Mouse (Mus musculus): ENCODE results near the gene Rnf19b. TPM values are rescaled to one million over a fixed set of nuclear protein-coding genes. Genes with fewer than 3 reads are reported as not detected.

The Rnf19b gene
- total RNA-seq, 2 experiments from 2014 or later = 60.8 to 63.5 TPM

DNA sequence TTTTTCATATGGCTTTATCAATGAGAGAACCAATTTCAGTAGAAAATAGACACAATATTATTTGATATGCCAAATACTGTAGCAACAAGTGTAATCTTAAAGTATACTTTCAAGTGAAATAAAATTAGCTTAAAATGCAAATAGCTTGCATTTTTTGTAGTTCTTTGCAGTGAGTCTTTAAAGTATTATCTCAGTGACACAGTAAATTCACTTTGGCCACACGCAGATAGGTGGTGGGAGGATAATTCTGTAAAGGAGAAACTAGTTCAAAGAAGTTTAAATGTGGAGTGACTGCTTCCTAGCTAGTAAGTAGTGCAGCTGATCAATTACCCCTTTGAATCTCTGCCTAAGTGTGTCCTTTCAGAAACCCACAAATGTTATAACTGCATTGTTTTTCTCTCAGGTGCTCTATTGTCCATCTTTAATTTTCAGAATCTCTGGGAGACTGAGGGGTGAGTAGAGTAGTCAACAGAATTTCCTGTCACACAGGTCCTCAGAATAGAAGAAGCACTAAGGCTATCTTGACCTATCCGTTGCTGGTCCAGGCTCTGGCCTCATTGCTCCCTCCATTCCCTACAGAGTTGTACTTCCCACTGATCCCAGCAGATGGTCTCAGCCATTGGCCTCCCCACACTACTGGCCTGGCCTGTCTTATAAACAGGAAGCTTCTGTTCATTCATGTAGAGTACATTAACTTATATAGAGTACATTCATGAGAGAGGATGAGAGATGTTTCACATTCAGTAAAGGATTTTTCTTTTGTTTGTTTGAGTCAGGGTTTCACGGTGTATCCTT lies 4.4 kb downstream of the Rnf19b start:
- DNase-seq (ENCODE audit: low spot score in 2 of 2) = no peak
- intact Hi-C loops (cut with DNase I) = no loop called here

DNA sequence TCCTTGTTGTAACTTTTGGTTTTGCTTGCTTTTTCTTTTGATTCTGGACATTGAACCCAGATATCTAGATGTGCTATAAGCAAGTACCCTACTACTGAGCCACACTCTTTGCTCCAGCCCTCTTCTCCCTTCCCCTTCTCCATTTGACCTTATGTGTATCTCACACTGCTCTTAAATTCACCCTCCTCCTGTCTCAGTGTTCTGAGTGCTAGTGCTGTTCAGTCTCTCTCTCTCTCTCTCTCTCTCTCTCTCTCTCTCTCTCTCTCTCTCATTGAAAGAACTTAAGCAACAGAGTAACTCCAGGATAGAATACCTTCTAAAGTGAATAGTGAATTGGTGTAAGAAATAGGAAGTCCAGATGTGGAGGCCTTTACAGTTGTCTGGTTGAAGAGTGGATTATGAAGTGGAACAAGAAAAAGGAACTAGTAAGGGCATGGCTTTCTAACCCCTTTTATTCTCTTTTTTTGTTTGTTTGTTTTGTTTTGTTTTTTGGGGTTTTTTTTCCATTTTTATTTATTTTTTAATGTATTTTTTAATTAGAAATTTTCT lies 7.7 kb downstream of the Rnf19b start:
- intact Hi-C loops (cut with DNase I) = no loop called here
- DNase-seq (ENCODE audit: low spot score in 2 of 2) = no peak

GRCm38 (mm10) chr4:129067638-129068415 lies 9.8 kb downstream of the Rnf19b start:
- intact Hi-C loops (cut with DNase I) = no loop called here

GRCm38 (mm10) chr4:129068848-129069247 lies 10.8 kb downstream of the Rnf19b start:
- intact Hi-C loops (cut with DNase I) = no loop called here
- DNase-seq (ENCODE audit: low spot score in 2 of 2) = no peak

More at GRCm38 (mm10) chr4:129067638-129068415, 9.8 kb downstream of the Rnf19b start:
- no peak for DNase-seq (ENCODE audit: low spot score in 2 of 2)

DNA sequence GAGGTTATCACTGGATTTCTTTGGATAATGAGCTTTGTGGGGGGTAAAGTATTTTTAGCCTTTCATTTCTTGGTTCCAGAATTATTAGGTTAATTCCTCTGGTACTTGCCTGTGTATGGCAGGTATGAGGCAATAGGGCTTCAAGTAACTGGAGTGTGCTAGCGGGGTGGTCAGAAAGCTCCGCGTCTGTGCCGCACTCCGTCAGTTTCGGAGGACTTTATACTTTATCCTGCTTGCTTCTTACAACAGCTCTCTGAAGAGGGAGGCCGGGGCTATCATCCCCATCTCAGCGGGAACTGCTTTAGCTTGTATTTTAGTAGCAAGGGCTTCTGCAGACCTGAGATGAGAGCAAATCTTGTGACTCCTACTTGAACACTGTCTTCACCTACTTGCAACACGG lies 21.1 kb downstream of the Rnf19b start:
- intact Hi-C loops (cut with DNase I) = no loop called here
- DNase-seq (ENCODE audit: low spot score in 2 of 2) = no peak

DNA sequence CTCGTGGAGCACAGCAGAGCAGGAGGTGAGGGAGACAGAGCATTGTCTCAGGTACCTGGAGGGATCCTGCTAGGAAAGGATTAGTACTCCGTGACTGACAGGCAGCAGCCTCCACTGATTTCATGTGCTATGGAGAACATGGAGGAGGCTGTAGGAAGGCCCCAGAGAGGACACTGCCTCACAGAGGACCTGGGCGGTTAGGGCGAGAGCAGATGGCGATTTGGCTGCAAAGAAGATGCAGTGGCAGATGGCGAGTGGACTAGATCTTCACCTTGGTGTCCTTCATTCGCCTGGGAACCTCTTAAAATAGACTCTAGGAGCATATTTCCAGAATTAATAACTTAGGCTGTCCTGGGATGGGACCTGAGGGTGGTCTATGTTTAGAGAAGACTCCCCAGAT lies 23.0 kb downstream of the Rnf19b start:
- intact Hi-C loops (cut with DNase I) = no loop called here
- DNase-seq (ENCODE audit: low spot score in 2 of 2) = no peak

- intact Hi-C loops (cut with DNase I) = no loop called here
- DNase-seq (ENCODE audit: low spot score in 2 of 2) = peak; percentile 44 to 65
Measured at GRCm38 (mm10) chr4:129081512-129081911, 23.4 kb downstream of the Rnf19b start.

DNA sequence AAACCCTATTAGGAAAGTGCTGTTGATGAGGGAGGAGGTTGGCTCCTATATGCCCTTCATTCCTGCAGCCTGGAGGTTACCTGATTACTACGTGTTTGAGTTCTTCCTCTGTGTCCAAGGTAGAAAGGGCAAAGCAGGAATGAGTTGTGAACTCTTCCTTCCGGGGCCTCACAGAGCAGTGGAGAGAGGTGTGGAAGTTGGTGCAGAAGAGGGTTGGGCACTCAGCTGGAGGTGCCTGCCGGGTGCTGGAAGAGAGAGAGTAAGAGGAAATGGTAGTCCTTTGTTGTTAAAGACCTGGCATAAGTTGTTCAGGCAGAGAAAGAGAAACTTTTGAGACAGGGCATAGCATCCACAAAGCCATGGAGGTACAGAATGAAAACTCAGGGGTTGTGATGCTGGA lies 23.9 kb downstream of the Rnf19b start:
- intact Hi-C loops (cut with DNase I) = loop anchor here (1.0 to 2.0 kb wide), 2 partner anchors 111 to 119 kb away; partner anchors contain the start of gene Azin2
- no peak for DNase-seq (ENCODE audit: low spot score in 2 of 2)

- intact Hi-C loops (cut with DNase I) = loop anchor here (1.0 to 2.0 kb wide), 2 partner anchors 111 to 120 kb away; partner anchors contain the start of gene Azin2
- DNase-seq (ENCODE audit: low spot score in 2 of 2) = peak; percentile 65 to 69
Measured at GRCm38 (mm10) chr4:129082379-129083115, 24.5 kb downstream of the Rnf19b start.

GRCm38 (mm10) chr4:129084896-129085295 lies 26.8 kb downstream of the Rnf19b start:
- intact Hi-C loops (cut with DNase I) = loop anchor here (5.0 kb wide), 1 partner anchor 178 kb away; no protein-coding TSS in a partner anchor
- no peak for DNase-seq (ENCODE audit: low spot score in 2 of 2)

DNA sequence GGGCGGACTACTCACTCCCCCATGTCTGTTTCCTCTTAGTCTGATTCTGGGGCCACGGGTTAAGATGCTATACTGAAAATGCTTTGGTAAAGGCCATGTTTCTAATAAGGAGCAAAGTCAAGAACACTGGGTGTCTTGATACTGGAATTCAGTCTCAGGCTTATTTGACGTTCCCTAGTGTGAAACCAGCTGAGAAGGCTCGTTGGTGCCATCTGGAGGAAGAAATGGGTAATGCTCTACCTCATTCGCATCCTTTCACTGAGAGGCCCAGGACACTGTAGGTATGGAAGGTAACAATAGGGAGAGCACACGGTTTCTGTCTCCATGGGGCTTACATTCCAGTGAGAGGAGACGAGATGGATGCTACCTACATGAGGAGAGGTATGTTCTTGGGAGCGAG lies 28.0 kb downstream of the Rnf19b start:
- intact Hi-C loops (cut with DNase I) = loop anchor here (5.0 kb wide), 1 partner anchor 179 kb away; no protein-coding TSS in a partner anchor
- DNase-seq (ENCODE audit: low spot score in 2 of 2) = peak; percentile 78 to 84

- intact Hi-C loops (cut with DNase I) = loop anchor here (5.0 kb wide), 1 partner anchor 181 kb away; no protein-coding TSS in a partner anchor
- DNase-seq (ENCODE audit: low spot score in 2 of 2) = no peak
Measured at GRCm38 (mm10) chr4:129087850-129088249, 29.8 kb downstream of the Rnf19b start.

DNA sequence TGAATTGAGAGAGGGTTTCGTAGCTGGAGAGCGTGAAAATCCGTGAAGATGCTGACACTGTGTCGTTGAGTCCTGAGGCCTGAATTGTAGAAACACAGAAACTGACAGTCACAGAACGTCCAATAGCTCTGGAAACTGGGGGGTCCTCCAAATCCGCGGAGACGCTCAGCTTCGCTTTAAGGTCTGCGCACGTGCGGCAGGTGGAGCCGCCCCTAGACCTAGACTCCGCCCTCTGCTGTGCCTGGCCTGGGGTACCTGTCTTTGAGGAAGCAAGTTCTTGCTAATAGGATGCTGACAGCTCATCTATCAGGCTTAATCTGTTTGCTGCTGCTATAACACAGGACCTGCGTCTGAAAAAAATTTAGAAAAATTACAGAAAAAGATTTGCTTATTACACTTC lies 37.2 kb downstream of the Rnf19b start:
- intact Hi-C loops (cut with DNase I) = no loop called here
- no peak for DNase-seq (ENCODE audit: low spot score in 2 of 2)

GRCm38 (mm10) chr4:129097006-129097405 lies 38.9 kb downstream of the Rnf19b start:
- no peak for DNase-seq (ENCODE audit: low spot score in 2 of 2)
- intact Hi-C loops (cut with DNase I) = no loop called here

DNA sequence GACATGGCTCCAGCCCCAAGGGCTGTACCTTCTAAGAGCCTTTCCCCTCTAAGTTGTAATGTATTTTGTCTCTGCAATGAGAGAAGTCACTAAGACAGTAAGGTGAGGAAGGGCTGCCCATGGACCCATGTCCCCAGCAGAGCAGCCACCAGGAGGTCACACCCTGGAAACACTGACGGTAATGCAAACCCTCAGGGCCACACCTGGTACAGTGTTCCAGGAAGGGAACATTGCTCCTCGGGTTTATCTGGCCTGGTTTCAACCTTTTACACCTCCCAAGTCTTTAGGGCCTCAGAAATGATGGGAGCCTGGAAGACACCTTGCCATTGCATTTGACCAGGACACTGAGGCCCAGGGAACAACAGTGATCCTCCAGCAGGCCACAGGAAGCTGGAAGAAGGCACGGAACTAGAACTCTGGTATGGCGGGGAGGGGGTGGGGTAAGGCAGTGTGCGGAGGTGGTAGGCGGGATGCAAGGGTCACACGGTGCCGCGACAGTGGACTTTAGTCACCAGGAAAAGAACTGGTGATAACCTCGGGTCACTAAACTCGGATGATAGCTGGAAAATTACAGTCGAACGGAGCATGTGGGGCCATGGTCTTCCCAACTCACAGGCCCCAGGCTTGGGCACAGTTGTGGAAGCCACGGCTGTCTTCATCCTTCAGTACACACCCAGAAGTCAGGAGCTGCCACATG lies 44.2 kb downstream of the Rnf19b start:
- intact Hi-C loops (cut with DNase I) = no loop called here
- DNase-seq (ENCODE audit: low spot score in 2 of 2) = no peak

GRCm38 (mm10) chr4:129105356-129105755 lies 47.3 kb downstream of the Rnf19b start, which contains the start of gene Tmem54:
TSS of gene Tmem54 (plus strand) at chr4:129105548.
- intact Hi-C loops (cut with DNase I) = no loop called here

GRCm38 (mm10) chr4:129106073-129106472 lies 48.0 kb downstream of the Rnf19b start:
- intact Hi-C loops (cut with DNase I) = no loop called here
- no peak for DNase-seq (ENCODE audit: low spot score in 2 of 2)

More at GRCm38 (mm10) chr4:129105356-129105755, 47.3 kb downstream of the Rnf19b start, which contains the start of gene Tmem54:
- no peak for DNase-seq (ENCODE audit: low spot score in 2 of 2)

DNA sequence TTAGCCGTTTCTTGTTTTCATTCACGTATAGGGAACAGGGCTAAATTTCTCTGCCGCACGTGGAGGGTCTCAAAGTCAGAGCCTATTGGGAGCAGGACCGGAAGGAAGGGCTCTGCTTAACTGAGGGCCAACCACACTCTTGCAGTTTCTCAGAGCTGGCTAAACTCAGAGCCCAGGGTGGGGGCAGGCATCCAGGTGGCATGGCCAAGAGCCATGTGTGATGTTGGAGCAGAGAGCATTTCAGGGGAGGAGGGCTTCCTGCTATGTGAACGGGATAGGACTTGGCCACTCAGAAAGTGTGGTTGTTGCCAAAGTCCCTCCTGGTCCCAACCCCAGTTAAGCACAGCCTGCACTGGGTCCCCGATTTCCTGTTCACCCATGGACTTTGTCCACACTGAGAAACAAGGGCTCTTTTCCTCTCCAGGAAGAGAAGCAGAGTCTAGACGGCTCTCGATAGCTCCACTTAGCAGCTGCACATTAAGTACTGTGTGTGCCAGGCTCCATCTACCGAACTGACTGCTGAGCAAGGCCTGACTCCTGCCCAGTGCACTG lies 49.4 kb downstream of the Rnf19b start:
- no peak for DNase-seq (ENCODE audit: low spot score in 2 of 2)
- intact Hi-C loops (cut with DNase I) = no loop called here
